8 mouse cellular contexts compared by ENCODE assay signal in the genomic region with DNA sequence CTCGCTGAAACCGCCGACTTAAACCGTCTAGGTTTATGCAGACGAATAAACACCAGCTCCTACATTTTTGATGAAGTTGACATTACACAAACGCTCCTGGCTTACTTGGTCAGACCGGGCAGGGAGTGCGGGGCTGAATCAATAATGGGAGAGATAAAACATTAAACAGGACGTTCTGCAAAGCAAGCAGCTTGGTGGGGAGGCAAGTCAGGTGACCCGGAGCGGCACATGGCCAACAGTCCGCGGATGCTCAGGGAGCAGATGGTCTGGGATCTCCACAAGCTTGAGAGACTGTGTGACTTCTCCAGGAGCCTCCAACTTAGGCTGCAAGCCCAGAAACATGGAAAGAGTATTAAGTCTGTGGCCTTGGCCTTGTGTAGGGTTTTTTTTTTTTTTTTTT.
DNase-seq lines count a peak whose midpoint lies in the region; ATAC-seq and TF ChIP-seq lines count a peak whose summit lies in the region.

No protein-coding gene starts in this region.

- no peak overlapping the region for H3K9ac ChIP-seq in forebrain, postnatal 0 days
- H3K9ac ChIP-seq in forebrain, embryonic 16.5 days (replicated peaks; ENCODE audit: low read depth, low read length), result no peak overlapping the region
- H3K9ac ChIP-seq in midbrain, embryonic 16.5 days (ENCODE audit: low read depth, low read length), result no peak overlapping the region

- H3K4me1 ChIP-seq in forebrain, postnatal 0 days (ENCODE audit: insufficient read depth), result no peaks in the 10 kb centered on the region
- H3K4me1 ChIP-seq in forebrain, embryonic 16.5 days (replicated peaks; ENCODE audit: control insufficient read depth, insufficient read depth, low read length), result peaks cover 13% of the 10 kb centered on the region
- H3K4me1 ChIP-seq in midbrain, embryonic 16.5 days (ENCODE audit: control insufficient read depth, insufficient read depth, low read length), result peaks cover 7% of the 10 kb centered on the region

- intact Hi-C loops in heart, postnatal 25 days (cut with DNase I), result no loop called here

- no peak overlapping the region for H3K27ac ChIP-seq in forebrain, postnatal 0 days (ENCODE audit: low read depth, low read length)
- H3K27ac ChIP-seq in forebrain, embryonic 16.5 days (ENCODE audit: low read length), result no peak overlapping the region
- H3K27ac ChIP-seq in midbrain, embryonic 16.5 days (ENCODE audit: low read length), result no peak overlapping the region

- H3K4me3 ChIP-seq in forebrain, postnatal 0 days (ENCODE audit: low read depth, low read length), result no peak overlapping the region
- no peak overlapping the region for H3K4me3 ChIP-seq in forebrain, embryonic 16.5 days (replicated peaks; ENCODE audit: low read length)
- H3K4me3 ChIP-seq in midbrain, embryonic 16.5 days (ENCODE audit: low read depth, low read length), result no peak overlapping the region

- no peaks in the 10 kb centered on the region for H3K9me3 ChIP-seq in forebrain, postnatal 0 days (ENCODE audit: low read length)
- no peaks in the 10 kb centered on the region for H3K9me3 ChIP-seq in forebrain, embryonic 16.5 days (ENCODE audit: control insufficient read depth, low read length)
- H3K9me3 ChIP-seq in midbrain, embryonic 16.5 days (replicated peaks; ENCODE audit: control insufficient read depth, low read length, poor library complexity, severe bottlenecking), result no peaks in the 10 kb centered on the region

- no peaks in the 10 kb centered on the region for H3K27me3 ChIP-seq in forebrain, postnatal 0 days (ENCODE audit: insufficient read depth, low read length)
- no peaks in the 10 kb centered on the region; the same call in 1 of the 2 replicates for H3K27me3 ChIP-seq in forebrain, embryonic 16.5 days (replicated peaks; ENCODE audit: control insufficient read depth, insufficient read depth, low read length)
- no peaks in the 10 kb centered on the region for H3K27me3 ChIP-seq in midbrain, embryonic 16.5 days (ENCODE audit: control insufficient read depth, insufficient read depth, low read depth, low read length)

- peak; percentile 41 for DNase-seq in forebrain, postnatal 0 days
- DNase-seq in ovary, postnatal 36 days (ENCODE audit: low spot score), result peak; percentile 30
- DNase-seq in ovary, adult 18-20 months (ENCODE audit: low spot score), result no peak
- DNase-seq in heart, postnatal 25 days (ENCODE audit: low spot score), result peak; percentile 24
- peak; percentile 60 to 68 for DNase-seq in right cerebral cortex, postnatal 10 days (ENCODE audit: low spot score in 2 of 2)
- no peak for DNase-seq in thymus, postnatal 0 days (ENCODE audit: low spot score)

- TF ChIP-seq CTCF in forebrain, postnatal 0 days (IDR thresholded peaks at IDR 0.05; ENCODE audit: low read depth), result no peak

- H3K36me3 ChIP-seq in forebrain, postnatal 0 days (ENCODE audit: insufficient read depth), result no peaks in the 10 kb centered on the region
- H3K36me3 ChIP-seq in forebrain, embryonic 16.5 days (ENCODE audit: control insufficient read depth, insufficient read depth), result no peaks in the 10 kb centered on the region
- no peaks in the 10 kb centered on the region for H3K36me3 ChIP-seq in midbrain, embryonic 16.5 days (ENCODE audit: control insufficient read depth, insufficient read depth, low read length)

- peak; percentile 62; the same call in 1 of the 2 replicates for ATAC-seq in forebrain, postnatal 0 days
- no peak for ATAC-seq in forebrain, embryonic 16.5 days
- ATAC-seq in midbrain, embryonic 16.5 days, result no peak

- no peak overlapping the region for H3K4me2 ChIP-seq in forebrain, postnatal 0 days (ENCODE audit: low read depth)
- H3K4me2 ChIP-seq in forebrain, embryonic 16.5 days (ENCODE audit: low read length), result no peak overlapping the region
- no peak overlapping the region for H3K4me2 ChIP-seq in midbrain, embryonic 16.5 days (ENCODE audit: low read length)

- WGBS in forebrain, postnatal 0 days, result 62% methylated on average over 13 of the region's 13 CpGs
- 74% methylated on average over 13 of the region's 13 CpGs for WGBS in forebrain, embryonic 16.5 days
- 64% methylated on average over 13 of the region's 13 CpGs for WGBS in midbrain, embryonic 16.5 days

Comparison
In these comparisons a context has a peak if more than half of its experiments do, and no peak if none do; other contexts are left out.
1. DNase-seq: peak in forebrain, postnatal 0 days (single experiment), ovary, postnatal 36 days (single experiment), heart, postnatal 25 days (single experiment) and right cerebral cortex, postnatal 10 days (2 of 2); none in ovary, adult 18-20 months (single experiment) and thymus, postnatal 0 days (single experiment).